Mouse (Mus musculus) embryonic facial prominence, embryonic 10.5 days (tissue): ENCODE results near the gene Pkhd1. TPM values are rescaled to one million over a fixed set of nuclear protein-coding genes. Genes with fewer than 3 reads are reported as not detected.

ENCODE experiments used
- DNase-seq: peaks from one replicate; pipeline ENCODE4 v3.0.0-alpha.2; 2017; ENCODE audit warnings: low spot score
- H3K27ac ChIP-seq: fragments of 300-500 bp; sonication (generic); replicated peaks from 2 replicates; pipeline ENCODE4 v1.5.1; 2016; ENCODE audit warnings: mild to moderate bottlenecking
- H3K27me3 ChIP-seq: fragments of 300-500 bp; sonication (generic); replicated peaks from 2 replicates; pipeline ENCODE4 v1.6.1; 2016; ENCODE audit warnings: low read depth, mild to moderate bottlenecking; ENCODE audit not compliant: poor library complexity, severe bottlenecking
- H3K36me3 ChIP-seq: fragments of 300-500 bp; sonication (generic); replicated peaks from 2 replicates; pipeline ENCODE4 v1.6.1; 2016; ENCODE audit warnings: mild to moderate bottlenecking, moderate library complexity
- H3K4me1 ChIP-seq: fragments of 300-500 bp; sonication (generic); 2 replicates; pipeline ENCODE4 v1.6.1; 2016
- H3K4me3 ChIP-seq: fragments of 300-500 bp; sonication (generic); 2 replicates; pipeline ENCODE4 v1.5.1; 2016; ENCODE audit warnings: mild to moderate bottlenecking, moderate library complexity
- H3K9me3 ChIP-seq: fragments of 300-500 bp; sonication (generic); 2 replicates; pipeline ENCODE4 v1.6.1; 2016; ENCODE audit warnings: mild to moderate bottlenecking
- WGBS: fragments of 180-500 bp; shearing (Covaris S2); methylation state at CpG from one replicate; pipeline ENCODE4 v1.1.7; 2016; 5-methylcytosine and 5-hydroxymethylcytosine counted together
- polyA plus RNA-seq: library from polyadenylated mRNA; unstranded; fragments of >200 nt; fragmentation: Nextera tagmentation; extraction: Ambion mirVana; gene quantifications from 2 replicates; pipeline ENCODE4 v1.2.1, GENCODE M21; 2016

Gene Pkhd1
- polyA plus RNA-seq, 1 experiment from 2014 or later, result 0.01 TPM

DNA sequence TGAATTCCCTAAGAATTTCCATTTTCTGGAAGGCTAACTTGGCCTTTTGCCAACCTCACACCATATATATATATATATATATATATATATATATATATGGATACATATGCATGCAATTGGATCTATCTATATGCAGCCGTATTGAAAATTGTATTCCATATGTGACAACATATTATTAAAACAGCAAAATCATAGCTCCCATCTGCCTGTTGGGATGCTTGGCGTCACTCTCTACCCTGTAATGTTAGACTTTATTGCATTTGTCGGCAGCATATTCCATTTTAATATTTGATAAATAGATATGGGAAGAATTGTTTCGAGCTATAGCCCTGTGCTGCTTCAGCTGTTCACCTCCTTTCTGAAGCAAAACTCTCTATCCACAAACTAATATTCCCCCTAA, 600.2 kb downstream of the Pkhd1 start:
- Histone ChIP-seq H3K4me3 (no peak overlapping the region), H3K27ac (no peak overlapping the region), H3K36me3 (no peaks in the 10 kb centered on the region), H3K27me3 (no peaks in the 10 kb centered on the region), H3K4me1 (no peaks in the 10 kb centered on the region), H3K9me3 (no peaks in the 10 kb centered on the region)
- DNase-seq, result no peak
- 91% methylated on average over 4 of the region's 4 CpGs for WGBS

Other genes starting within 250 kb of the Pkhd1 start
- gene Il17a, start 112.8 kb upstream of the Pkhd1 start, polyA plus RNA-seq, result not detected in 2 replicates
- gene Il17f, start 172.6 kb upstream of the Pkhd1 start, polyA plus RNA-seq, result 0.16 and 0.36 TPM in 2 replicates
- gene Mcm3, start 202.2 kb upstream of the Pkhd1 start, polyA plus RNA-seq, result 278 and 297 TPM in 2 replicates